Mouse (Mus musculus) embryonic facial prominence, embryonic 12.5 days (tissue): ENCODE results near the gene Prkcd. TPM values are rescaled to one million over a fixed set of nuclear protein-coding genes. Genes with fewer than 3 reads are reported as not detected.

Experiments used
- ATAC-seq: fragments of 200-750 bp; cut with Nextera tagmentation; 2 replicates; pipeline ENCODE4 v1.8.0; 2017; ENCODE audit not compliant: insufficient number of reproducible peaks, insufficient read depth, low FRiP score, low TSS enrichment
- H3K27ac ChIP-seq: fragments of 300-500 bp; sonication (generic); 2 replicates; pipeline ENCODE4 v1.5.1; 2016; ENCODE audit warnings: mild to moderate bottlenecking
- H3K27me3 ChIP-seq: fragments of 300-500 bp; sonication (generic); 2 replicates; pipeline ENCODE4 v1.6.1; 2016; ENCODE audit warnings: mild to moderate bottlenecking, moderate library complexity
- H3K36me3 ChIP-seq: fragments of 300-500 bp; sonication (generic); 2 replicates; pipeline ENCODE4 v1.6.1; 2016; ENCODE audit warnings: mild to moderate bottlenecking
- H3K4me1 ChIP-seq: fragments of 300-500 bp; sonication (generic); 2 replicates; pipeline ENCODE4 v1.6.1; 2016
- H3K4me2 ChIP-seq: fragments of 300-500 bp; sonication (generic); replicated peaks from 2 replicates; pipeline ENCODE4 v1.6.1; 2016; ENCODE audit warnings: mild to moderate bottlenecking, moderate library complexity
- H3K4me3 ChIP-seq: fragments of 300-500 bp; sonication (generic); 2 replicates; pipeline ENCODE4 v1.5.1; 2016; ENCODE audit warnings: mild to moderate bottlenecking
- H3K9ac ChIP-seq: fragments of 300-500 bp; sonication (generic); 2 replicates; pipeline ENCODE4 v1.6.1; 2016; ENCODE audit warnings: mild to moderate bottlenecking, moderate library complexity
- H3K9me3 ChIP-seq: fragments of 300-500 bp; sonication (generic); 2 replicates; pipeline ENCODE4 v1.6.1; 2016; ENCODE audit warnings: mild to moderate bottlenecking, moderate library complexity
- WGBS: fragments of 180-500 bp; shearing (Covaris S2); methylation state at CpG from one replicate; pipeline ENCODE4 v1.1.7; 2016; 5-methylcytosine and 5-hydroxymethylcytosine counted together
- polyA plus RNA-seq: library from polyadenylated mRNA; unstranded; fragments of >200 nt; fragmentation: Nextera tagmentation; extraction: Ambion mirVana; gene quantifications from 2 replicates; pipeline ENCODE4 v1.2.1, GENCODE M21; 2016

Gene Prkcd
- polyA plus RNA-seq, 1 experiment from 2014 or later: 55.6 TPM

- Histone ChIP-seq H3K4me3 (no peak overlapping the region), H3K36me3 (no peaks in the 10 kb centered on the region), H3K4me1 (peaks cover under 1% of the 10 kb centered on the region; the same call in 1 of the 2 replicates), H3K9me3 (no peaks in the 10 kb centered on the region), H3K27ac (no peak overlapping the region), H3K27me3 (no peaks in the 10 kb centered on the region), H3K9ac (no peak overlapping the region), H3K4me2 (no peak overlapping the region)
- ATAC-seq: no peak
- 81% methylated on average over 8 of the region's 8 CpGs for WGBS
Measured at GRCm38 (mm10) chr14:30649745-30650144, 23.7 kb upstream of the Prkcd start.

- Histone ChIP-seq H3K9me3 (no peaks in the 10 kb centered on the region), H3K9ac (no peak overlapping the region), H3K27ac (no peak overlapping the region), H3K4me1 (no peaks in the 10 kb centered on the region), H3K4me3 (no peak overlapping the region), H3K36me3 (no peaks in the 10 kb centered on the region), H3K27me3 (no peaks in the 10 kb centered on the region), H3K4me2 (no peak overlapping the region)
- WGBS: 40% methylated on average over 3 of the region's 3 CpGs
- no peak for ATAC-seq
Measured at GRCm38 (mm10) chr14:30648478-30648877, 22.5 kb upstream of the Prkcd start.

GRCm38 (mm10) chr14:30646486-30646885 is 20.5 kb upstream of the Prkcd start:
- Histone ChIP-seq H3K27me3 (no peaks in the 10 kb centered on the region), H3K9ac (no peak overlapping the region), H3K4me2 (no peak overlapping the region), H3K4me1 (no peaks in the 10 kb centered on the region), H3K4me3 (no peak overlapping the region), H3K27ac (no peak overlapping the region), H3K36me3 (no peaks in the 10 kb centered on the region), H3K9me3 (no peaks in the 10 kb centered on the region)
- ATAC-seq: no peak
- 83% methylated on average over 1 of the region's 1 CpGs for WGBS

GRCm38 (mm10) chr14:30645066-30645465 is 19.1 kb upstream of the Prkcd start:
- Histone ChIP-seq H3K36me3 (no peaks in the 10 kb centered on the region), H3K4me1 (no peaks in the 10 kb centered on the region), H3K27ac (no peak overlapping the region), H3K9ac (no peak overlapping the region), H3K9me3 (no peaks in the 10 kb centered on the region), H3K4me3 (no peak overlapping the region), H3K27me3 (no peaks in the 10 kb centered on the region), H3K4me2 (no peak overlapping the region)
- 54% methylated on average over 8 of the region's 8 CpGs for WGBS
- ATAC-seq: no peak

GRCm38 (mm10) chr14:30644026-30644425 is 18.0 kb upstream of the Prkcd start:
- 84% methylated on average over 2 of the region's 2 CpGs for WGBS
- Histone ChIP-seq H3K4me2 (no peak overlapping the region), H3K9ac (no peak overlapping the region), H3K4me1 (no peaks in the 10 kb centered on the region), H3K4me3 (no peak overlapping the region), H3K27me3 (no peaks in the 10 kb centered on the region), H3K9me3 (no peaks in the 10 kb centered on the region), H3K27ac (no peak overlapping the region), H3K36me3 (no peaks in the 10 kb centered on the region)
- no peak for ATAC-seq

GRCm38 (mm10) chr14:30641748-30642147 is 15.7 kb upstream of the Prkcd start:
- no peak for ATAC-seq
- H3K9ac ChIP-seq: no peak overlapping the region
- 70% methylated on average over 2 of the region's 2 CpGs for WGBS

GRCm38 (mm10) chr14:30638686-30639085 is 12.7 kb upstream of the Prkcd start:
- Histone ChIP-seq H3K4me3 (no peak overlapping the region), H3K9me3 (no peaks in the 10 kb centered on the region), H3K36me3 (no peaks in the 10 kb centered on the region), H3K4me1 (0 out of 2 replicates have a peak, but pooled peaks cover 3% of the 10 kb centered on the region), H3K9ac (no peak overlapping the region), H3K27ac (no peak overlapping the region), H3K4me2 (no peak overlapping the region), H3K27me3 (no peaks in the 10 kb centered on the region)
- 85% methylated on average over 4 of the region's 4 CpGs for WGBS
- ATAC-seq: no peak

More at GRCm38 (mm10) chr14:30641748-30642147, 15.7 kb upstream of the Prkcd start:
- Histone ChIP-seq H3K4me2 (no peak overlapping the region), H3K27ac (no peak overlapping the region), H3K36me3 (no peaks in the 10 kb centered on the region), H3K9me3 (no peaks in the 10 kb centered on the region), H3K4me3 (no peak overlapping the region), H3K27me3 (no peaks in the 10 kb centered on the region), H3K4me1 (0 out of 2 replicates have a peak, but pooled peaks cover 3% of the 10 kb centered on the region)

- Histone ChIP-seq H3K4me2 (no peak overlapping the region), H3K27me3 (no peaks in the 10 kb centered on the region), H3K27ac (no peak overlapping the region), H3K4me3 (no peak overlapping the region), H3K36me3 (no peaks in the 10 kb centered on the region), H3K9ac (no peak overlapping the region), H3K9me3 (no peaks in the 10 kb centered on the region), H3K4me1 (0 out of 2 replicates have a peak, but pooled peaks cover 3% of the 10 kb centered on the region)
- 89% methylated on average over 4 of the region's 4 CpGs for WGBS
- ATAC-seq: no peak
Measured at GRCm38 (mm10) chr14:30638009-30638408, 12.0 kb upstream of the Prkcd start.

GRCm38 (mm10) chr14:30637087-30637486 is 11.1 kb upstream of the Prkcd start:
- no peak overlapping the region for H3K4me2 ChIP-seq
- 68% methylated on average over 2 of the region's 2 CpGs for WGBS
- no peak for ATAC-seq
- H3K4me3 ChIP-seq: no peak overlapping the region
- no peaks in the 10 kb centered on the region for H3K9me3 ChIP-seq
- H3K27ac ChIP-seq: no peak overlapping the region
- H3K27me3 ChIP-seq: no peaks in the 10 kb centered on the region
- 0 out of 2 replicates have a peak, but pooled peaks cover 6% of the 10 kb centered on the region for H3K4me1 ChIP-seq
- H3K36me3 ChIP-seq: no peaks in the 10 kb centered on the region
- H3K9ac ChIP-seq: no peak overlapping the region

- Histone ChIP-seq H3K27me3 (no peaks in the 10 kb centered on the region), H3K4me2 (no peak overlapping the region), H3K27ac (no peak overlapping the region), H3K9me3 (no peaks in the 10 kb centered on the region), H3K36me3 (no peaks in the 10 kb centered on the region), H3K4me1 (0 out of 2 replicates have a peak, but pooled peaks cover 6% of the 10 kb centered on the region), H3K4me3 (no peak overlapping the region), H3K9ac (no peak overlapping the region)
- WGBS: 65% methylated on average over 9 of the region's 9 CpGs
- ATAC-seq: no peak
Measured at GRCm38 (mm10) chr14:30636499-30636898, 10.5 kb upstream of the Prkcd start.

GRCm38 (mm10) chr14:30635219-30635910 is 9.4 kb upstream of the Prkcd start:
- Histone ChIP-seq H3K9ac (no peak overlapping the region), H3K27me3 (no peaks in the 10 kb centered on the region), H3K9me3 (no peaks in the 10 kb centered on the region), H3K36me3 (no peaks in the 10 kb centered on the region), H3K27ac (no peak overlapping the region), H3K4me2 (no peak overlapping the region), H3K4me1 (0 out of 2 replicates have a peak, but pooled peaks cover 6% of the 10 kb centered on the region), H3K4me3 (no peak overlapping the region)
- ATAC-seq: no peak
- WGBS: 80% methylated on average over 13 of the region's 13 CpGs

- H3K4me3 ChIP-seq: no peak overlapping the region
- no peak overlapping the region for H3K9ac ChIP-seq
- 83% methylated on average over 1 of the region's 1 CpGs for WGBS
- no peaks in the 10 kb centered on the region for H3K36me3 ChIP-seq
- no peak overlapping the region for H3K27ac ChIP-seq
- no peak for ATAC-seq
- no peaks in the 10 kb centered on the region for H3K27me3 ChIP-seq
- no peaks in the 10 kb centered on the region for H3K9me3 ChIP-seq
- 0 out of 2 replicates have a peak, but pooled peaks cover 6% of the 10 kb centered on the region for H3K4me1 ChIP-seq
- H3K4me2 ChIP-seq: no peak overlapping the region
Measured at GRCm38 (mm10) chr14:30634418-30634817, 8.4 kb upstream of the Prkcd start.
